Mouse (Mus musculus): ENCODE measurements around the gene Ece1.

- no peak for TF ChIP-seq CTCF (IDR thresholded peaks at IDR 0.05; ENCODE audit: low read depth)
- TF ChIP-seq EP300 (IDR thresholded peaks at IDR 0.05; ENCODE audit: low read depth): no peak
These were observed 133.4 kb downstream of the Ece1 start for GRCm38 (mm10) chr4:137995399-137995798.
